Mouse (Mus musculus) lung, postnatal 0 days (tissue): Measurements from ENCODE around the gene Rfx1. TPM values are rescaled to one million over a fixed set of nuclear protein-coding genes. Genes with fewer than 3 reads are reported as not detected.

Source experiments
- ATAC-seq: fragments of 200-750 bp; cut with Nextera tagmentation; 2 replicates; pipeline ENCODE4 v1.8.0; 2017; ENCODE audit warnings: moderate library complexity
- DNase-seq: peaks from one replicate; pipeline ENCODE4 v3.0.0-alpha.2; 2016; ENCODE audit warnings: low spot score
- H3K27ac ChIP-seq: fragments of 300-500 bp; sonication (generic); 2 replicates; pipeline ENCODE4 v1.5.1; 2014; ENCODE audit warnings: antibody characterized with exemption, mild to moderate bottlenecking, low read length, mixed read lengths
- H3K27me3 ChIP-seq: fragments of 300-500 bp; sonication (generic); replicated peaks from 2 replicates; pipeline ENCODE4 v1.6.1; 2014; ENCODE audit warnings: low read length, mixed read lengths; ENCODE audit not compliant: insufficient read depth
- H3K36me3 ChIP-seq: fragments of 300-500 bp; sonication (generic); 2 replicates; pipeline ENCODE4 v1.6.1; 2014; ENCODE audit warnings: low read length, mixed read lengths; ENCODE audit not compliant: insufficient read depth
- H3K4me1 ChIP-seq: fragments of 300-500 bp; sonication (generic); 2 replicates; pipeline ENCODE4 v1.6.1; 2014; ENCODE audit warnings: antibody characterized with exemption, low read depth, low read length, mixed read lengths; ENCODE audit not compliant: insufficient read depth
- H3K4me2 ChIP-seq: fragments of 300-500 bp; sonication (generic); replicated peaks from 2 replicates; pipeline ENCODE4 v1.6.1; 2014; ENCODE audit warnings: low read depth, mild to moderate bottlenecking, low read length, moderate library complexity, mixed read lengths
- H3K4me3 ChIP-seq: fragments of 300-500 bp; sonication (generic); 2 replicates; pipeline ENCODE4 v1.5.1; 2014; ENCODE audit warnings: low read depth, low read length
- H3K9ac ChIP-seq: fragments of 300-500 bp; sonication (generic); replicated peaks from 2 replicates; pipeline ENCODE4 v1.6.1; 2014; ENCODE audit warnings: low read depth, mild to moderate bottlenecking
- H3K9me3 ChIP-seq: fragments of 300-500 bp; sonication (generic); 2 replicates; pipeline ENCODE4 v1.6.1; 2016; ENCODE audit warnings: low read length, mixed read lengths
- CTCF ChIP-seq: IDR thresholded peaks from 2 replicates; pipeline ENCODE4 v1.5.1; 2016; ENCODE audit warnings: antibody characterized with exemption, mild to moderate bottlenecking
- EP300 ChIP-seq: IDR thresholded peaks from 2 replicates; pipeline ENCODE4 v1.6.1; 2016; ENCODE audit warnings: antibody characterized with exemption, mild to moderate bottlenecking, control low read depth
- WGBS: fragments of 180-500 bp; shearing (Covaris S2); extraction: QIAGEN DNeasy Blood & Tissue Kit; methylation state at CpG from one replicate; pipeline ENCODE4 v1.1.7; 2014; 5-methylcytosine and 5-hydroxymethylcytosine counted together
- polyA plus RNA-seq: library from polyadenylated mRNA; unstranded; fragments of >200 nt; fragmentation: Nextera tagmentation; extraction: Ambion mirVana; gene quantifications from 2 replicates; pipeline ENCODE4 v1.2.1, GENCODE M21; 2015

Rfx1 gene
- polyA plus RNA-seq, 1 experiment from 2014 or later, result 5.2 TPM

GRCm38 (mm10) chr8:84052746-84053145 lies 13.9 kb upstream of the Rfx1 start:
- DNase-seq (peak; percentile 38), ATAC-seq (peak; percentile 68)
- no peaks in the 10 kb centered on the region for H3K27me3 ChIP-seq
- no peak overlapping the region for H3K27ac ChIP-seq
- H3K4me3 ChIP-seq, result no peak overlapping the region
- no peak overlapping the region for H3K4me2 ChIP-seq
- no peaks in the 10 kb centered on the region for H3K36me3 ChIP-seq
- no peak overlapping the region for H3K9ac ChIP-seq
- WGBS, result 19% methylated on average over 3 of the region's 3 CpGs
- H3K9me3 ChIP-seq, result no peaks in the 10 kb centered on the region
- H3K4me1 ChIP-seq, result no peaks in the 10 kb centered on the region
- TF ChIP-seq CTCF (no peak), EP300 (no peak)

GRCm38 (mm10) chr8:84053229-84053628 lies 13.4 kb upstream of the Rfx1 start:
- ATAC-seq (no peak), DNase-seq (no peak)
- TF ChIP-seq CTCF (no peak), EP300 (no peak)
- Histone ChIP-seq H3K27ac (no peak overlapping the region), H3K27me3 (no peaks in the 10 kb centered on the region), H3K4me1 (no peaks in the 10 kb centered on the region), H3K9me3 (no peaks in the 10 kb centered on the region), H3K4me2 (no peak overlapping the region), H3K9ac (no peak overlapping the region), H3K36me3 (no peaks in the 10 kb centered on the region), H3K4me3 (no peak overlapping the region)
- WGBS, result 87% methylated on average over 5 of the region's 5 CpGs

- ATAC-seq (no peak), DNase-seq (no peak)
- no peaks in the 10 kb centered on the region for H3K36me3 ChIP-seq
- H3K4me1 ChIP-seq, result no peaks in the 10 kb centered on the region
- no peaks in the 10 kb centered on the region for H3K9me3 ChIP-seq
- no peak overlapping the region for H3K4me2 ChIP-seq
- no peak overlapping the region for H3K4me3 ChIP-seq
- no peak overlapping the region for H3K27ac ChIP-seq
- TF ChIP-seq CTCF (no peak), EP300 (no peak)
- no peak overlapping the region for H3K9ac ChIP-seq
- no peaks in the 10 kb centered on the region for H3K27me3 ChIP-seq
- 93% methylated on average over 1 of the region's 1 CpGs for WGBS
Measured at GRCm38 (mm10) chr8:84057827-84058226, 8.8 kb upstream of the Rfx1 start.

GRCm38 (mm10) chr8:84059226-84059625 lies 7.4 kb upstream of the Rfx1 start:
- no peaks in the 10 kb centered on the region for H3K27me3 ChIP-seq
- DNase-seq, result no peak
- H3K4me2 ChIP-seq, result no peak overlapping the region
- H3K9me3 ChIP-seq, result no peaks in the 10 kb centered on the region
- ATAC-seq, result no peak
- H3K4me3 ChIP-seq, result no peak overlapping the region
- H3K4me1 ChIP-seq, result no peaks in the 10 kb centered on the region
- TF ChIP-seq EP300 (no peak), CTCF (0 out of 2 replicates have a peak, but pooled peaks have one; percentile 6)
- no peak overlapping the region for H3K9ac ChIP-seq
- no peak overlapping the region for H3K27ac ChIP-seq
- WGBS, result 86% methylated on average over 2 of the region's 2 CpGs
- H3K36me3 ChIP-seq, result no peaks in the 10 kb centered on the region

GRCm38 (mm10) chr8:84060245-84060644 lies 6.4 kb upstream of the Rfx1 start:
- Histone ChIP-seq H3K4me1 (no peaks in the 10 kb centered on the region), H3K9me3 (no peaks in the 10 kb centered on the region), H3K9ac (no peak overlapping the region), H3K4me2 (no peak overlapping the region), H3K4me3 (no peak overlapping the region), H3K36me3 (no peaks in the 10 kb centered on the region), H3K27ac (no peak overlapping the region), H3K27me3 (no peaks in the 10 kb centered on the region)
- ATAC-seq, result no peak
- no peak for DNase-seq
- WGBS, result 72% methylated on average over 2 of the region's 2 CpGs
- TF ChIP-seq EP300, result no peak

GRCm38 (mm10) chr8:84063861-84064610 lies 2.6 kb upstream of the Rfx1 start:
- Histone ChIP-seq H3K27me3 (no peaks in the 10 kb centered on the region), H3K9me3 (no peaks in the 10 kb centered on the region), H3K9ac (no peak overlapping the region), H3K4me3 (no peak overlapping the region), H3K4me1 (peaks cover 13% of the 10 kb centered on the region; the same call in 1 of the 2 replicates), H3K4me2 (no peak overlapping the region), H3K36me3 (no peaks in the 10 kb centered on the region), H3K27ac (no peak overlapping the region)
- no peak for TF ChIP-seq CTCF
- TF ChIP-seq EP300, result no peak
- no peak for ATAC-seq
- WGBS, result 57% methylated on average over 8 of the region's 8 CpGs
- DNase-seq, result peak; percentile 26
